Mouse (Mus musculus): ENCODE results near the gene Xpr1. TPM values are rescaled to one million over a fixed set of nuclear protein-coding genes. Genes with fewer than 3 reads are reported as not detected.

The Xpr1 gene
- polyA plus RNA-seq, 1 experiment from 2014 or later: 16.4 TPM

- 64% methylated on average over 2 of the region's 2 CpGs for WGBS
- Histone ChIP-seq H3K9me3 (ENCODE audit: control insufficient read depth, low read length) (no peaks in the 10 kb centered on the region), H3K9ac (ENCODE audit: low read length) (no peak overlapping the region), H3K27ac (ENCODE audit: low read depth, low read length) (no peak overlapping the region), H3K4me2 (ENCODE audit: low read depth, low read length, severe bottlenecking) (no peak overlapping the region), H3K36me3 (ENCODE audit: control insufficient read depth, insufficient read depth, low read length) (no peaks in the 10 kb centered on the region), H3K4me3 (ENCODE audit: low read depth, low read length) (no peak overlapping the region), H3K4me1 (replicated peaks; ENCODE audit: control insufficient read depth, insufficient read depth, low read length) (0 out of 2 replicates have a peak, but pooled peaks cover 2% of the 10 kb centered on the region), H3K27me3 (ENCODE audit: control insufficient read depth, insufficient read depth, low read length) (no peaks in the 10 kb centered on the region)
- ATAC-seq (replicated peaks; ENCODE audit: low FRiP score): no peak
- DNase-seq (ENCODE audit: low spot score): no peak
These were observed 47.0 kb downstream of the Xpr1 start for GRCm38 (mm10) chr1:155370075-155370658.

- ATAC-seq (replicated peaks; ENCODE audit: low FRiP score): no peak
- 75% methylated on average over 4 of the region's 4 CpGs for WGBS
- no peak overlapping the region for H3K4me2 ChIP-seq (ENCODE audit: low read depth, low read length, severe bottlenecking)
- H3K4me1 ChIP-seq (replicated peaks; ENCODE audit: control insufficient read depth, insufficient read depth, low read length): 0 out of 2 replicates have a peak, but pooled peaks cover 2% of the 10 kb centered on the region
- no peaks in the 10 kb centered on the region for H3K36me3 ChIP-seq (ENCODE audit: control insufficient read depth, insufficient read depth, low read length)
- H3K9me3 ChIP-seq (ENCODE audit: control insufficient read depth, low read length): no peaks in the 10 kb centered on the region
- no peaks in the 10 kb centered on the region for H3K27me3 ChIP-seq (ENCODE audit: control insufficient read depth, insufficient read depth, low read length)
- no peak for DNase-seq (ENCODE audit: low spot score)
- H3K27ac ChIP-seq (ENCODE audit: low read depth, low read length): no peak overlapping the region
- no peak overlapping the region for H3K9ac ChIP-seq (ENCODE audit: low read length)
- no peak overlapping the region for H3K4me3 ChIP-seq (ENCODE audit: low read depth, low read length)
These were observed 50.8 kb downstream of the Xpr1 start for GRCm38 (mm10) chr1:155366366-155366765.

- DNase-seq (ENCODE audit: low spot score): no peak
- WGBS: 85% methylated on average over 4 of the region's 4 CpGs
- ATAC-seq (replicated peaks; ENCODE audit: low FRiP score): no peak
- Histone ChIP-seq H3K27ac (ENCODE audit: low read depth, low read length) (no peak overlapping the region), H3K9ac (ENCODE audit: low read length) (no peak overlapping the region), H3K9me3 (ENCODE audit: control insufficient read depth, low read length) (no peaks in the 10 kb centered on the region), H3K27me3 (ENCODE audit: control insufficient read depth, insufficient read depth, low read length) (no peaks in the 10 kb centered on the region), H3K4me2 (ENCODE audit: low read depth, low read length, severe bottlenecking) (no peak overlapping the region), H3K4me3 (ENCODE audit: low read depth, low read length) (no peak overlapping the region), H3K36me3 (ENCODE audit: control insufficient read depth, insufficient read depth, low read length) (no peaks in the 10 kb centered on the region), H3K4me1 (replicated peaks; ENCODE audit: control insufficient read depth, insufficient read depth, low read length) (no peaks in the 10 kb centered on the region)
These were observed 55.6 kb downstream of the Xpr1 start for GRCm38 (mm10) chr1:155361502-155362126.

- 87% methylated on average over 4 of the region's 4 CpGs for WGBS
- DNase-seq (ENCODE audit: low spot score) (no peak), ATAC-seq (replicated peaks; ENCODE audit: low FRiP score) (no peak)
These were observed 64.1 kb downstream of the Xpr1 start for GRCm38 (mm10) chr1:155353096-155353495.

GRCm38 (mm10) chr1:155351527-155351926, 65.7 kb downstream of the Xpr1 start:
- no peak overlapping the region for H3K4me3 ChIP-seq (ENCODE audit: low read depth, low read length)
- no peak overlapping the region for H3K4me2 ChIP-seq (ENCODE audit: low read depth, low read length, severe bottlenecking)
- H3K27me3 ChIP-seq (ENCODE audit: control insufficient read depth, insufficient read depth, low read length): no peaks in the 10 kb centered on the region
- WGBS: 89% methylated on average over 4 of the region's 4 CpGs
- no peaks in the 10 kb centered on the region for H3K4me1 ChIP-seq (replicated peaks; ENCODE audit: control insufficient read depth, insufficient read depth, low read length)
- H3K36me3 ChIP-seq (ENCODE audit: control insufficient read depth, insufficient read depth, low read length): no peaks in the 10 kb centered on the region
- no peak for DNase-seq (ENCODE audit: low spot score)
- ATAC-seq (replicated peaks; ENCODE audit: low FRiP score): no peak
- H3K9ac ChIP-seq (ENCODE audit: low read length): no peak overlapping the region
- H3K27ac ChIP-seq (ENCODE audit: low read depth, low read length): no peak overlapping the region
- no peaks in the 10 kb centered on the region for H3K9me3 ChIP-seq (ENCODE audit: control insufficient read depth, low read length)

More at GRCm38 (mm10) chr1:155353096-155353495, 64.1 kb downstream of the Xpr1 start:
- Histone ChIP-seq H3K27me3 (ENCODE audit: control insufficient read depth, insufficient read depth, low read length) (no peaks in the 10 kb centered on the region), H3K4me1 (replicated peaks; ENCODE audit: control insufficient read depth, insufficient read depth, low read length) (no peaks in the 10 kb centered on the region), H3K4me3 (ENCODE audit: low read depth, low read length) (no peak overlapping the region), H3K9ac (ENCODE audit: low read length) (no peak overlapping the region), H3K27ac (ENCODE audit: low read depth, low read length) (no peak overlapping the region), H3K9me3 (ENCODE audit: control insufficient read depth, low read length) (no peaks in the 10 kb centered on the region), H3K36me3 (ENCODE audit: control insufficient read depth, insufficient read depth, low read length) (no peaks in the 10 kb centered on the region), H3K4me2 (ENCODE audit: low read depth, low read length, severe bottlenecking) (no peak overlapping the region)

GRCm38 (mm10) chr1:155348491-155348890, 68.7 kb downstream of the Xpr1 start:
- Histone ChIP-seq H3K9me3 (ENCODE audit: control insufficient read depth, low read length) (no peaks in the 10 kb centered on the region), H3K9ac (ENCODE audit: low read length) (no peak overlapping the region), H3K27me3 (ENCODE audit: control insufficient read depth, insufficient read depth, low read length) (no peaks in the 10 kb centered on the region), H3K4me3 (ENCODE audit: low read depth, low read length) (no peak overlapping the region), H3K27ac (ENCODE audit: low read depth, low read length) (no peak overlapping the region), H3K4me1 (replicated peaks; ENCODE audit: control insufficient read depth, insufficient read depth, low read length) (no peaks in the 10 kb centered on the region), H3K4me2 (ENCODE audit: low read depth, low read length, severe bottlenecking) (no peak overlapping the region), H3K36me3 (ENCODE audit: control insufficient read depth, insufficient read depth, low read length) (no peaks in the 10 kb centered on the region)
- ATAC-seq (replicated peaks; ENCODE audit: low FRiP score) (no peak), DNase-seq (ENCODE audit: low spot score) (no peak)
- whole genome bisulfite sequencing: 82% methylated on average over 3 of the region's 3 CpGs

GRCm38 (mm10) chr1:155347339-155347738, 69.9 kb downstream of the Xpr1 start:
- H3K27ac ChIP-seq (ENCODE audit: low read depth, low read length): no peak overlapping the region
- no peaks in the 10 kb centered on the region for H3K36me3 ChIP-seq (ENCODE audit: control insufficient read depth, insufficient read depth, low read length)
- no peak overlapping the region for H3K4me3 ChIP-seq (ENCODE audit: low read depth, low read length)
- no peak for DNase-seq (ENCODE audit: low spot score)
- H3K27me3 ChIP-seq (ENCODE audit: control insufficient read depth, insufficient read depth, low read length): no peaks in the 10 kb centered on the region
- 84% methylated on average over 4 of the region's 4 CpGs for WGBS
- ATAC-seq (replicated peaks; ENCODE audit: low FRiP score): no peak
- no peak overlapping the region for H3K9ac ChIP-seq (ENCODE audit: low read length)
- H3K9me3 ChIP-seq (ENCODE audit: control insufficient read depth, low read length): no peaks in the 10 kb centered on the region
- H3K4me2 ChIP-seq (ENCODE audit: low read depth, low read length, severe bottlenecking): no peak overlapping the region
- no peaks in the 10 kb centered on the region for H3K4me1 ChIP-seq (replicated peaks; ENCODE audit: control insufficient read depth, insufficient read depth, low read length)

GRCm38 (mm10) chr1:155344019-155344418, 73.2 kb downstream of the Xpr1 start:
- WGBS: 95% methylated on average over 2 of the region's 2 CpGs
- no peak overlapping the region for H3K9ac ChIP-seq (ENCODE audit: low read length)
- H3K4me3 ChIP-seq (ENCODE audit: low read depth, low read length): no peak overlapping the region
- H3K9me3 ChIP-seq (ENCODE audit: control insufficient read depth, low read length): no peaks in the 10 kb centered on the region
- DNase-seq (ENCODE audit: low spot score) (no peak), ATAC-seq (replicated peaks; ENCODE audit: low FRiP score) (no peak)
- no peaks in the 10 kb centered on the region for H3K36me3 ChIP-seq (ENCODE audit: control insufficient read depth, insufficient read depth, low read length)
- no peaks in the 10 kb centered on the region for H3K27me3 ChIP-seq (ENCODE audit: control insufficient read depth, insufficient read depth, low read length)
- no peaks in the 10 kb centered on the region for H3K4me1 ChIP-seq (replicated peaks; ENCODE audit: control insufficient read depth, insufficient read depth, low read length)
- H3K4me2 ChIP-seq (ENCODE audit: low read depth, low read length, severe bottlenecking): no peak overlapping the region
- no peak overlapping the region for H3K27ac ChIP-seq (ENCODE audit: low read depth, low read length)

GRCm38 (mm10) chr1:155339622-155340021, 77.6 kb downstream of the Xpr1 start:
- no peak for ATAC-seq (replicated peaks; ENCODE audit: low FRiP score)
- Histone ChIP-seq H3K4me1 (replicated peaks; ENCODE audit: control insufficient read depth, insufficient read depth, low read length) (no peaks in the 10 kb centered on the region), H3K27ac (ENCODE audit: low read depth, low read length) (no peak overlapping the region), H3K9me3 (ENCODE audit: control insufficient read depth, low read length) (no peaks in the 10 kb centered on the region), H3K4me2 (ENCODE audit: low read depth, low read length, severe bottlenecking) (no peak overlapping the region), H3K9ac (ENCODE audit: low read length) (no peak overlapping the region), H3K27me3 (ENCODE audit: control insufficient read depth, insufficient read depth, low read length) (no peaks in the 10 kb centered on the region), H3K36me3 (ENCODE audit: control insufficient read depth, insufficient read depth, low read length) (no peaks in the 10 kb centered on the region), H3K4me3 (ENCODE audit: low read depth, low read length) (no peak overlapping the region)
- no peak for DNase-seq (ENCODE audit: low spot score)
- 28% methylated on average over 2 of the region's 2 CpGs for WGBS
